Mouse (Mus musculus) small intestine, adult 2 months (tissue): Measurements from ENCODE around the gene Tex36.

Source experiments
- CTCF ChIP-seq: fragments of 200-500 bp; IDR thresholded peaks from 2 replicates; pipeline ENCODE4 v1.5.1; 2012; ENCODE audit warnings: low read depth, mild to moderate bottlenecking, control low read depth, inconsistent platforms, low read length, moderate library complexity, mixed read lengths; ENCODE audit not compliant: insufficient replicate concordance, insufficient read length; ENCODE audit errors: extremely low read depth
- POLR2A ChIP-seq: fragments of 200-500 bp; IDR thresholded peaks from 2 replicates; pipeline ENCODE4 v1.6.1; 2012; ENCODE audit warnings: low read depth, mild to moderate bottlenecking, control low read depth, inconsistent platforms, low read length, moderate library complexity

DNA sequence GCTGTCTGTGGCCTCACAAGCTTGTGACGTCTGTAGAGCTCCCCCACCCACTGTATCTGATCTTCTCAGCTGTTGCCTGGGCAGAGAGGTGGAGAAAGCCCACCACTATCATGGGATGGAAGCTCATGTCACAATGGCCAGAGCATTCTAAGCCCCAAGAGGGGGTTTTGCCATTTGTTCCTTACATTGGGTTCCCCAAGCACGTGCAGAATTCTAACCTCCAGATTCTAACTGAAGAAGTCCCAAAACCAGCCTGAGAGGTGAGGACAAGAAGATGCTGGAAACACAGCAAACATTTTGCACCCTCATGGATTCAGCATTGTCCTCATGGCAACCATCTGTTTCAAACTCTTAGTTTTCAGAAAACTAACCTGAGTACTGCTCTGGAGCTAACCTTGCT is at the start of gene Tex36:
- TF ChIP-seq CTCF (no peak), POLR2A (no peak)
